Mouse (Mus musculus): ENCODE results near the gene Kcnj4.

DNA sequence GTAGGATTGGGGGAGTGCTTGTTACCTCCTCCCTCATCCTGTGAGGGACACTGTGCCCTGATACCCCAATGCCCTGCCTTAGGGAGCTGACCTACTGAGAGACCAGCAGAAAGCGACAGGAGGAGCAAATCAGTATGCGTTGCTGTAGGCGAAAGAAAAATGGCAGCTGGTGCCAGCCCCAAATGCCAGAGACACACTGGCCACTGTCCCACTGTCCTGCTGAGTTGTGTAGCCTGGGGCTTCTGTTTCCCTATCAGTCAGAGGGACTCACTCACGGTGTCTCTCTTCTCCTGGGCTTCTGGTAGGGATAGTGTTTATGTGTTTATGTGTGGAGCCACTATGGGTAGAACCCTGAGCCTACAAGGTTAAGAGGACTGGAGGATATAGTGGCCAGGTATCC, 12.7 kb upstream of the Kcnj4 start:
- TF ChIP-seq EP300 (IDR thresholded peaks at IDR 0.05) (no peak), CTCF (IDR thresholded peaks at IDR 0.05) (no peak)
